Mouse (Mus musculus) heart, embryonic 11.5 days (tissue): ENCODE measurements around the gene Lingo3. TPM values are rescaled to one million over a fixed set of nuclear protein-coding genes. Genes with fewer than 3 reads are reported as not detected.

Experiments used
- ATAC-seq: fragments of 200-750 bp; cut with Nextera tagmentation; replicated peaks from 2 replicates; pipeline ENCODE4 v1.8.0; 2017; ENCODE audit warnings: moderate library complexity; ENCODE audit not compliant: insufficient number of reproducible peaks, low FRiP score, low TSS enrichment
- H3K27ac ChIP-seq: fragments of 300-500 bp; sonication (generic); 2 replicates; pipeline ENCODE4 v1.5.1; 2014; ENCODE audit warnings: mild to moderate bottlenecking, low read depth, low read length
- H3K27me3 ChIP-seq: fragments of 300-500 bp; sonication (generic); 2 replicates; pipeline ENCODE4 v1.6.1; 2014; ENCODE audit warnings: mild to moderate bottlenecking, low read length, mixed read lengths; ENCODE audit not compliant: control insufficient read depth, insufficient read depth
- H3K36me3 ChIP-seq: fragments of 300-500 bp; sonication (generic); 2 replicates; pipeline ENCODE4 v1.6.1; 2014; ENCODE audit warnings: mild to moderate bottlenecking, low read length, moderate library complexity, mixed read lengths; ENCODE audit not compliant: control insufficient read depth, insufficient read depth
- H3K4me1 ChIP-seq: fragments of 300-500 bp; sonication (generic); 2 replicates; pipeline ENCODE4 v1.6.1; 2014; ENCODE audit warnings: low read length; ENCODE audit not compliant: control insufficient read depth, insufficient read depth
- H3K4me2 ChIP-seq: fragments of 300-500 bp; sonication (generic); 2 replicates; pipeline ENCODE4 v1.6.1; 2014; ENCODE audit warnings: mild to moderate bottlenecking, moderate library complexity
- H3K4me3 ChIP-seq: fragments of 300-500 bp; sonication (generic); 2 replicates; pipeline ENCODE4 v1.5.1; 2014; ENCODE audit warnings: low read depth, low read length
- H3K9ac ChIP-seq: fragments of 300-500 bp; sonication (generic); 2 replicates; pipeline ENCODE4 v1.6.1; 2014; ENCODE audit warnings: mild to moderate bottlenecking, low read depth, low read length, moderate library complexity
- H3K9me3 ChIP-seq: fragments of 300-500 bp; sonication (generic); replicated peaks from 2 replicates; pipeline ENCODE4 v1.6.1; 2016; ENCODE audit warnings: low read length; ENCODE audit not compliant: control insufficient read depth
- WGBS: fragments of 180-500 bp; shearing (Covaris S2); extraction: QIAGEN DNeasy Blood & Tissue Kit; methylation state at CpG from one replicate; pipeline ENCODE4 v1.1.7; 2014; ENCODE audit not compliant: insufficient replicate concordance; 5-methylcytosine and 5-hydroxymethylcytosine counted together
- polyA plus RNA-seq: library from polyadenylated mRNA; unstranded; fragments of >200 nt; fragmentation: Nextera tagmentation; extraction: Ambion mirVana; gene quantifications from 2 replicates; pipeline ENCODE4 v1.2.1, GENCODE M21; 2014

The Lingo3 gene
- polyA plus RNA-seq, 1 experiment from 2014 or later: not detected

GRCm38 (mm10) chr10:80856267-80856666 is 12.4 kb upstream of the Lingo3 start:
- WGBS: 62% methylated on average over 3 of the region's 3 CpGs
- Histone ChIP-seq H3K9ac (peak overlapping the region; percentile 96), H3K4me3 (peak overlapping the region; percentile 96)

GRCm38 (mm10) chr10:80855749-80856073 is 11.9 kb upstream of the Lingo3 start:
- Histone ChIP-seq H3K4me2 (peak overlapping the region; percentile 100), H3K4me3 (peak overlapping the region; percentile 96), H3K27me3 (no peaks in the 10 kb centered on the region), H3K4me1 (peaks cover 18% of the 10 kb centered on the region), H3K9me3 (no peaks in the 10 kb centered on the region), H3K27ac (peak overlapping the region; percentile 57), H3K36me3 (peaks cover 13% of the 10 kb centered on the region), H3K9ac (peak overlapping the region; percentile 96)
- 22% methylated on average over 11 of the region's 11 CpGs for WGBS
- ATAC-seq: no peak

More at GRCm38 (mm10) chr10:80856267-80856666, 12.4 kb upstream of the Lingo3 start:
- Histone ChIP-seq H3K4me1 (peaks cover 18% of the 10 kb centered on the region), H3K9me3 (no peaks in the 10 kb centered on the region), H3K27ac (peak overlapping the region; percentile 57), H3K27me3 (no peaks in the 10 kb centered on the region), H3K4me2 (peak overlapping the region; percentile 100), H3K36me3 (peaks cover 11% of the 10 kb centered on the region)
- ATAC-seq: no peak

- peak; percentile 62 for ATAC-seq
- H3K9me3 ChIP-seq: no peaks in the 10 kb centered on the region
- H3K4me3 ChIP-seq: peak within 1 kb of the TSS; percentile 96
- peak within 1 kb of the TSS; percentile 57 for H3K27ac ChIP-seq
- WGBS: under 1% methylated on average over 81 of the region's 81 CpGs
- H3K9ac ChIP-seq: peak within 1 kb of the TSS; percentile 96
- H3K27me3 ChIP-seq: no peaks in the 10 kb centered on the region
- H3K4me2 ChIP-seq: peak within 1 kb of the TSS; percentile 100
- peaks cover 13% of the 10 kb centered on the region for H3K36me3 ChIP-seq
- peaks cover 18% of the 10 kb centered on the region for H3K4me1 ChIP-seq
These were observed 11.3 kb upstream of the Lingo3 start, which contains the start of the genes Lsm7 and Sppl2b for GRCm38 (mm10) chr10:80854913-80855748. Gene Lsm7, minus strand, starts transcription at chr10:80855209. Gene Sppl2b, plus strand, starts transcription at chr10:80855275.

- Histone ChIP-seq H3K4me1 (peaks cover 10% of the 10 kb centered on the region), H3K9ac (no peak overlapping the region), H3K4me2 (no peak overlapping the region), H3K27ac (peak overlapping the region; percentile 10; the same call in 1 of the 2 replicates), H3K27me3 (peaks cover 28% of the 10 kb centered on the region), H3K9me3 (no peaks in the 10 kb centered on the region), H3K36me3 (peaks cover 13% of the 10 kb centered on the region), H3K4me3 (no peak overlapping the region)
- 10% methylated on average over 10 of the region's 10 CpGs for WGBS
- no peak for ATAC-seq
These were observed 4.7 kb upstream of the Lingo3 start for GRCm38 (mm10) chr10:80848571-80848970.

- WGBS: 79% methylated on average over 12 of the region's 12 CpGs
- no peak overlapping the region for H3K4me2 ChIP-seq
These were observed 1.9 kb upstream of the Lingo3 start for GRCm38 (mm10) chr10:80845732-80846131.

GRCm38 (mm10) chr10:80845055-80845693 is 1.3 kb upstream of the Lingo3 start:
- Histone ChIP-seq H3K9ac (no peak overlapping the region), H3K27ac (no peak overlapping the region), H3K9me3 (no peaks in the 10 kb centered on the region), H3K36me3 (no peaks in the 10 kb centered on the region), H3K27me3 (peaks cover 53% of the 10 kb centered on the region), H3K4me1 (peaks cover 10% of the 10 kb centered on the region), H3K4me3 (no peak overlapping the region), H3K4me2 (no peak overlapping the region)
- no peak for ATAC-seq
- 57% methylated on average over 8 of the region's 8 CpGs for WGBS

More at GRCm38 (mm10) chr10:80845732-80846131, 1.9 kb upstream of the Lingo3 start:
- Histone ChIP-seq H3K9ac (no peak overlapping the region), H3K36me3 (no peaks in the 10 kb centered on the region), H3K9me3 (no peaks in the 10 kb centered on the region), H3K27ac (no peak overlapping the region), H3K27me3 (peaks cover 51% of the 10 kb centered on the region), H3K4me1 (peaks cover 10% of the 10 kb centered on the region), H3K4me3 (no peak overlapping the region)
- ATAC-seq: no peak

GRCm38 (mm10) chr10:80843087-80843930 is 530 bp downstream of the Lingo3 start:
- WGBS: 7% methylated on average over 32 of the region's 32 CpGs
- Histone ChIP-seq H3K4me2 (peak overlapping the region; percentile 79), H3K4me3 (peak overlapping the region; percentile 47), H3K4me1 (peaks cover 11% of the 10 kb centered on the region), H3K9me3 (no peaks in the 10 kb centered on the region), H3K27ac (no peak overlapping the region), H3K9ac (peak overlapping the region; percentile 64), H3K36me3 (no peaks in the 10 kb centered on the region), H3K27me3 (peaks cover 59% of the 10 kb centered on the region)
- 0 out of 2 replicates have a peak, but pooled peaks have one; percentile 31 for ATAC-seq

GRCm38 (mm10) chr10:80842334-80842733 is 1.5 kb downstream of the Lingo3 start:
- no peak overlapping the region for H3K9ac ChIP-seq
- H3K4me3 ChIP-seq: no peak overlapping the region
- peaks cover 62% of the 10 kb centered on the region for H3K27me3 ChIP-seq
- H3K36me3 ChIP-seq: no peaks in the 10 kb centered on the region
- H3K4me1 ChIP-seq: peaks cover 19% of the 10 kb centered on the region
- no peak overlapping the region for H3K4me2 ChIP-seq
- no peaks in the 10 kb centered on the region for H3K9me3 ChIP-seq
- no peak for ATAC-seq
- WGBS: 79% methylated on average over 15 of the region's 15 CpGs
- no peak overlapping the region for H3K27ac ChIP-seq
